Mouse (Mus musculus) hindbrain, embryonic 13.5 days (tissue): ENCODE data around the gene 1700020D05Rik. TPM values are rescaled to one million over a fixed set of nuclear protein-coding genes. Genes with fewer than 3 reads are reported as not detected.
A peak's percentile ranks its signal among the peaks of the same experiment; 100 is the strongest.

Experiments used
- ATAC-seq: fragments of 200-750 bp; cut with Nextera tagmentation; 2 replicates; pipeline ENCODE4 v1.8.0; 2017; ENCODE audit warnings: moderate TSS enrichment; ENCODE audit not compliant: low FRiP score
- H3K27ac ChIP-seq: fragments of 300-500 bp; sonication (generic); 2 replicates; pipeline ENCODE4 v1.5.1; 2015; ENCODE audit warnings: inconsistent platforms, mild to moderate bottlenecking, moderate library complexity
- H3K27me3 ChIP-seq: fragments of 300-500 bp; sonication (generic); 2 replicates; pipeline ENCODE4 v1.6.1; 2015; ENCODE audit warnings: mild to moderate bottlenecking, inconsistent platforms
- H3K36me3 ChIP-seq: fragments of 300-500 bp; sonication (generic); 2 replicates; pipeline ENCODE4 v1.6.1; 2015; ENCODE audit warnings: mild to moderate bottlenecking, inconsistent platforms
- H3K4me1 ChIP-seq: fragments of 300-500 bp; sonication (generic); replicated peaks from 2 replicates; pipeline ENCODE4 v1.6.1; 2015; ENCODE audit warnings: inconsistent platforms
- H3K4me2 ChIP-seq: fragments of 300-500 bp; sonication (generic); 2 replicates; pipeline ENCODE4 v1.6.1; 2015; ENCODE audit warnings: inconsistent platforms, mild to moderate bottlenecking, moderate library complexity
- H3K4me3 ChIP-seq: fragments of 300-500 bp; sonication (generic); 2 replicates; pipeline ENCODE4 v1.5.1; 2015; ENCODE audit warnings: mild to moderate bottlenecking, inconsistent platforms
- H3K9ac ChIP-seq: fragments of 300-500 bp; sonication (generic); 2 replicates; pipeline ENCODE4 v1.6.1; 2015; ENCODE audit warnings: mild to moderate bottlenecking, inconsistent platforms
- H3K9me3 ChIP-seq: fragments of 300-500 bp; sonication (generic); 2 replicates; pipeline ENCODE4 v1.6.1; 2016; ENCODE audit warnings: inconsistent platforms
- WGBS: fragments of 180-500 bp; shearing (Covaris S2); methylation state at CpG from one replicate; pipeline ENCODE4 v1.1.7; 2015; 5-methylcytosine and 5-hydroxymethylcytosine counted together
- polyA plus RNA-seq: library from polyadenylated mRNA; unstranded; fragments of >200 nt; fragmentation: Nextera tagmentation; extraction: Ambion mirVana; gene quantifications from 2 replicates; pipeline ENCODE4 v1.2.1, GENCODE M21; 2015

1700020D05Rik gene
- polyA plus RNA-seq, 1 experiment from 2014 or later, result not detected

DNA sequence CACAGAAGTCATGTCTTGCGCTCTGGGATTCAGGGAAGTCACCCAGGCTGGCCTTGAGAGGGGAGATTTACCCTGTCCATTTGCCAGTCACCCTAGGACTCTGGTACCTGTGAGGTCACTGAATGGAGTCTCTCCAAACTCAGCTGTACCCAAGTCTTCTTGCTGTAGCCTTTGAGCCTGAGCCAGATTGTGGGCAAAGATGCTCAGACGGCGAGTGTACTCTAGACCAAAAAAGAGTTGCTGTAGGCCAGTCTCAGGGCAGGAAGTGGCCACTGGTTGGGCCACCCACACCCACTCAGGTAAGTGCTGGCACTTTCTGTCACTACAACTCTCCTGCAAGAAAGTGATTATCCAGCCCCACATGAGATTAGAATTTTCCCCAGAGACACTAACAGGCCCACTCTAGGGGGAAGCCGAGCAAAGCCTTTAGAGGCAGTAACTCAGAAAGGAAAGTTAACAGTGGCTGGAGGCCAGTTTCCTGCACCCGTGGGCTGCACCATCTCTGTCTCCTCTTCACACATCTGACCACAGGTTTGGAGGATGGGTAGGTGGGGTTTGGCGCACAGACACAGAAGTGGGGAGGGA, 36.6 kb downstream of the 1700020D05Rik start:
- Histone ChIP-seq H3K4me2 (no peak overlapping the region), H3K36me3 (peaks cover 64% of the 10 kb centered on the region), H3K9ac (no peak overlapping the region), H3K27ac (no peak overlapping the region), H3K4me3 (no peak overlapping the region), H3K4me1 (peaks cover 26% of the 10 kb centered on the region), H3K9me3 (no peaks in the 10 kb centered on the region), H3K27me3 (no peaks in the 10 kb centered on the region)
- no peak for ATAC-seq
- 93% methylated on average over 6 of the region's 6 CpGs for WGBS

DNA sequence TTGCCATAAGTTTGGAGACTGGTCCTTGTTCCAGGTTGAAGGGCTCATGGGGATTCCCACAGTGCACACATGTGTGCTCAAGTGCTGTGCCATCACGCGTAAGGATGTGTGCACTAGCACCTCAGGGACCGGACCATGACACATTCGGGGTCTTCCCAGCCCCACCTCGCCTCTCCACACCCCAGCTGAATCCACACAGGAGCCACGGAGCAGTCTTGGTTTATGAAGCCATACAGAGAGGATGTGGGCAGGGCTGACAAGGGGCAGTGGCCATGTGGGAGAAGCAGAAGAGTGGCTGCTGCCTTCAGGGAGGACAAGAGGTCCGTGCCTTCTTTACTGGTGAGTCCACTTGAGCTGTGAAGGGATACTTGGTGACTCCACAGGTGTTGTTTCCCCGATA, 38.5 kb downstream of the 1700020D05Rik start:
- no peaks in the 10 kb centered on the region for H3K27me3 ChIP-seq
- no peak for ATAC-seq
- H3K9ac ChIP-seq, result peak overlapping the region; percentile 76; the same call in 1 of the 2 replicates
- H3K27ac ChIP-seq, result no peak overlapping the region
- H3K4me3 ChIP-seq, result no peak overlapping the region
- H3K4me1 ChIP-seq, result peaks cover 36% of the 10 kb centered on the region
- H3K4me2 ChIP-seq, result no peak overlapping the region; the same call in 1 of the 2 replicates
- WGBS, result 95% methylated on average over 8 of the region's 8 CpGs
- peaks cover 64% of the 10 kb centered on the region for H3K36me3 ChIP-seq
- H3K9me3 ChIP-seq, result no peaks in the 10 kb centered on the region

DNA sequence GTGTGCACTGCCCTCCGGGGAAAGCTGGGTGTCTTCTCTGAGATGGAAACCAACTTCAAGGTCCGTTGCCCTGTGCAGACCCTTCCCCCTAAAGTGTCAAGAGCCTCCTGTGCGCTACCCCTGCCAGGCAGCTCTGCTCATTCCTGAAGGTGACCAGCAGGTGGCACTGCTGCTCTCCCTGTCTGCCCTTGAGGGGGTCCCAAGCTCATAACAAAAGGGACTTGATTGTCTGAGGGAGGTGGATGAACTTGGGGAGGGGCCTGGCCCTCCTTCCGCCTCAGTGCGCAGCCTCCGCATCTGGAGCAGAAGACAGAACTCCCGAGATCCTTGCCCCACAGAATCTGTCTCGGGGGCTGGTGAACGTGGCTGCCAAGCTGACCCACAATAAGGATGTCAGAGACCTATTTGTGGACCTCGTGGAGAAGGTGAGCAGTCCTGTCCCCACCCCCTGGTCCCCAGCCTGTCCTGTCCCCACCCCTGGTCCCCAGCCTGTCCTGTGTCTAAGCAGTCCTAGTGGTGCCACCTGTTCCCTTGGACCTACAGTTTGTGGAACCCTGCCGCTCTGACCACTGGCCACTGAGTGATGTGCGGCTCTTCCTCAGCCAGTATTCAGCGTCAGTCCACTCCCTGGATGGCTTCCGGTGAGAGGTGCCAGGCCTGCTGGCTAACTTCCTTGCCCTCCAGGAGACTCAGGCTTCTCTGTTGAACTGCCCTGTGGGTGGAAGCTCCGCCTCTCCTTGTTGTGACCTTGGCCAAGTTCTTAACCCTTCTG, 39.6 kb downstream of the 1700020D05Rik start:
- Histone ChIP-seq H3K27ac (peak overlapping the region; percentile 74), H3K4me1 (peaks cover 40% of the 10 kb centered on the region), H3K9me3 (no peaks in the 10 kb centered on the region), H3K36me3 (peaks cover 64% of the 10 kb centered on the region), H3K27me3 (peaks cover 5% of the 10 kb centered on the region), H3K4me2 (peak overlapping the region; percentile 60), H3K4me3 (peak overlapping the region; percentile 37), H3K9ac (peak overlapping the region; percentile 76)
- WGBS, result 38% methylated on average over 15 of the region's 15 CpGs
- ATAC-seq, result peak; percentile 43

DNA sequence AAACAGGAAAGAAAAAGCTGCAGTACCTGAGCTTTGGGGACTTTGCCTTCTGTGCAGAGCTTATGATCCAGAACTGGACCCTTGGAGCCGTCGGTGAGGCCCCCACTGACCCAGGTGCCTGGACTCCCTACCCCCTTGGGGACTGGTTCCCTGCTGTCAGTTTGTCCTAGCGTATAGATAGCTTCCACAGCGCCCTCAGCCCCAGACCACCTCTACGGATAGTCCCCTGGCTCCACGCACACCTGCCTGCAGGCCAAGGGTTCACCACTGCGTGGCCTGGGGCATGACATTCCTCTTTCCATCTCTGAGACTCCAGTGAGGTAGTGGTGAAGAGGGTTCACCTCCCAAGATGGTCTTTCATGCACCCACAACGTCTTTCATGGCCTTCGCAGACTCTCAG, 40.4 kb downstream of the 1700020D05Rik start:
- Histone ChIP-seq H3K27ac (no peak overlapping the region; the same call in 1 of the 2 replicates), H3K9me3 (no peaks in the 10 kb centered on the region), H3K4me1 (peaks cover 41% of the 10 kb centered on the region), H3K36me3 (peaks cover 61% of the 10 kb centered on the region), H3K4me2 (no peak overlapping the region), H3K4me3 (no peak overlapping the region; the same call in 1 of the 2 replicates), H3K27me3 (peaks cover 11% of the 10 kb centered on the region), H3K9ac (no peak overlapping the region)
- ATAC-seq, result no peak
- 89% methylated on average over 9 of the region's 9 CpGs for WGBS

DNA sequence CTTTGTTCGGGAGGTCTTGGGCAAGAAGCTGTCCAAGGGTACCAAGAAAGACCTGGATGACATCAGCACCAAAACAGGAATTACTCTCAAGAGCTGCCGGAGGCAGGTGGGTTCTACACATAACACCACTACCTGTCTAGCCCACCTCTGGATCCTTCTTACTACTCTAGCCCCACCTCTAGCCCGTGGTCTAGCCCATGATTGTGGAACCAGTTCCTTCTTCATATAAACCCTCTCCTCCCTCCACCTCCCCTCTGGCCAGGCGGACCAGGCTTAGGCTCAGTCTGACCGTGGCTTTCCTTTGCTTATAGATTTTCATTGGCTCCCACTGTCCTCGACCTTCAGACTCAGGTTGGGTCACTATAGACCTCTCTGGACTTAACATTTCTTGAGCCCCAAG, 42.2 kb downstream of the 1700020D05Rik start:
- WGBS, result 87% methylated on average over 6 of the region's 6 CpGs
- peaks cover 50% of the 10 kb centered on the region for H3K4me1 ChIP-seq

DNA sequence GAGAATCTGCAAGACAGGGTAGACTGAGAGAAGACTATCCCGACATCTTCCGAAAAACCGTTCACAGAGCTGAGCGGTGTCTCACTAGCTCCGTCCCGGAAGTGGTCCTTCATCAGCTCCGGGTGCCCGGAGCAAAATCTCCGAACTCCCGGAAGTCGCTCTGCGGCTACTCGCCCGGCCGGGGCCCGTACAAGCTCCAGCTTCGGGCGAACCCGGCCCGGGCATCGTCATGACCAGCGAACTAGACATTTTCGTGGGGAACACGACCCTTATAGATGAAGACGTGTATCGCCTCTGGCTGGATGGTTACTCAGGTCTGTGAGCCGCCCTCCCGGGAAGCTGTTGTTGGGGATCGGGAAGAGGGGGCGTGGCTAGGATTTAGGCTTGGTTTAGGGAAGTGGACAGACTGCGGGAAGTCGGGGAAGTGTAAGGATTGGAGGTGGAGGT, 43.1 kb downstream of the 1700020D05Rik start, which contains the start of gene Fibp:
Fibp (plus strand) TSS at position 151 of the 447 bp plus-strand sequence.
- 0% methylated on average over 32 of the region's 32 CpGs for WGBS
- H3K4me3 ChIP-seq, result peak within 1 kb of the TSS; percentile 75
- H3K4me2 ChIP-seq, result peak within 1 kb of the TSS; percentile 95
- H3K9me3 ChIP-seq, result no peaks in the 10 kb centered on the region
- H3K4me1 ChIP-seq, result peaks cover 60% of the 10 kb centered on the region
- peak; percentile 52 for ATAC-seq
- peaks cover 11% of the 10 kb centered on the region for H3K27me3 ChIP-seq
- peaks cover 34% of the 10 kb centered on the region for H3K36me3 ChIP-seq
- peak within 1 kb of the TSS; percentile 84 for H3K27ac ChIP-seq
- peak within 1 kb of the TSS; percentile 84 for H3K9ac ChIP-seq

More for the DNA sequence above, 42.2 kb downstream of the 1700020D05Rik start:
- Histone ChIP-seq H3K9ac (peak overlapping the region; percentile 84), H3K27me3 (peaks cover 11% of the 10 kb centered on the region), H3K36me3 (peaks cover 43% of the 10 kb centered on the region), H3K4me2 (peak overlapping the region; percentile 95), H3K4me3 (peak overlapping the region; percentile 75), H3K27ac (no peak overlapping the region), H3K9me3 (no peaks in the 10 kb centered on the region)
- no peak for ATAC-seq

DNA sequence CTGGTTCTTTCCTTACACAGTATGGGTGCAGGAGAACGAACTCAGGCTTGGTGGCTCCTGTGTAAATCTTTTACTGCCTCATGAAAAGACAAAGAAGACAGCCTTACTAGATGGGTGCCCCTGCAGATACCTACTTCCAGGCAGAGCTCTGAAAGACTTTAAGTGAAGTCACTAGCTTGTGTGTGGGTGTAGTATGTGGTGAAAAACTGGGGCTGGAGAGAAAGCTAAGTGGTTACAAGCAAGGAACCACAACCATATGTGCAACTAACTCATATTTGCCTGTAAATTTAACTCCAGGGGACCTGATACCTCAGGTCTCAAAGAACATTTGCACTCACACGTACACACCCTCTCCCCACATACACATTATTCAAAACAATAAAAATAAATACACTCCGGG, 43.7 kb downstream of the 1700020D05Rik start:
- H3K9me3 ChIP-seq, result no peaks in the 10 kb centered on the region
- peak overlapping the region; percentile 84 for H3K27ac ChIP-seq
- peak overlapping the region; percentile 84 for H3K9ac ChIP-seq
- peaks cover 11% of the 10 kb centered on the region for H3K27me3 ChIP-seq
- H3K4me2 ChIP-seq, result peak overlapping the region; percentile 95
- peaks cover 28% of the 10 kb centered on the region for H3K36me3 ChIP-seq
- ATAC-seq, result no peak
- 26% methylated on average over 3 of the region's 3 CpGs for WGBS
- peaks cover 62% of the 10 kb centered on the region for H3K4me1 ChIP-seq
- peak overlapping the region; percentile 75 for H3K4me3 ChIP-seq

DNA sequence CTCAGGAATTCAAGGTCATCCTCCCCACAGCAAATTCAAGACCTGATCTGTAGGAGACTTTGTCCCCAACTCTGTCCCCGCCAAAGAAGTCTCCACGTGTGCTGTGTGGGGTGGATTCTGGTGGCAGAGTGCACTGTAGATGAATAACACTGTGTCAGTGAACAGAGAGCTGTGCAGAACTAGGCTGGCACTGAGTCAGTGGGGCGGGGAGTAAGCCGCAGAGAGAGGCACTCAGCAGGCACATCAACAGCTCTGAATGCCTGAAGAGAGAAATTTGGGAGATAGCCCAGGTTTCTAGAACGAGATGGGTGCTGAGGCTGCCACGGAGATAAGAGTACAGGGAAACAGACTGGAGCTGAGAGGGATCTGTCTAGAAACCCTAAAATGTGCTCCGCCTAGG, 44.6 kb downstream of the 1700020D05Rik start:
- Histone ChIP-seq H3K27ac (no peak overlapping the region), H3K9ac (no peak overlapping the region), H3K9me3 (no peaks in the 10 kb centered on the region), H3K4me1 (peaks cover 61% of the 10 kb centered on the region), H3K4me2 (no peak overlapping the region), H3K36me3 (peaks cover 25% of the 10 kb centered on the region), H3K4me3 (no peak overlapping the region), H3K27me3 (peaks cover 11% of the 10 kb centered on the region)
- WGBS, result 70% methylated on average over 7 of the region's 7 CpGs
- no peak for ATAC-seq

DNA sequence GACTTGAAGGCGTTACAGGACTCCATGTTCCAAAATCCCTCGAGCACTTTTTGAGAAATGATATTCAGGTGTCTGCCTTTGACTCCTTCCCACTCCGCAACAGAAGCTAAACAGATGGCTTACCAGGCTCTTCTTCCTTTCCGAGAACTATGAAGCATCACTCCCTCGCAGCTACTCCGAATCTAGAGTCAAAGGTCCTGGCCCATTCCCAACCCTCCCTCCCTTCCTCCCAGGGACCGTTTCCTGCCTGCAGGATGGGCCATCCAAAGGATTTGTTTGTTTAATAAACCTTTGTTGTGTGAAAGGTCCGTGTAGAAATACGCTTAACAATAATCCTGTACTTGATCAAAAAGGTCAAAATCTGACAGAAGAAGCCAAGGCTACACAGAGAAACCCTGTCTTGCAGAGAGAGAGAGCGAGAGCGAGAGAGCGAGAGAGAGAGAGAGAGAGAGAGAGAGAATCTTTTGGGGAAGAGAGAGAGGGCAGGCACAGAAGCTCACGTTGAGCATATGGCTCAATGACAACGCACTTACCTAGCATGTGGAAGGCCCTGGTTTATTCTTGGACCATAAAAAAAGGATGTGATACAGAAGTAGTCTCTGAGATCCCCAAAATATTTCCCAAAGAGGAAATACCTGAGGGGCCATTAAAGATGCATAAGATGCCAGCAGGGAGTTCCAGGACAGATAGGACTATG, 45.7 kb downstream of the 1700020D05Rik start, which contains the start of gene Ccdc85b:
Ccdc85b (minus strand) TSS at position 149 of the 697 bp plus-strand sequence.
- Histone ChIP-seq H3K27ac (peak within 1 kb of the TSS; percentile 99), H3K4me3 (peak within 1 kb of the TSS; percentile 77), H3K36me3 (peaks cover 17% of the 10 kb centered on the region), H3K9ac (peak within 1 kb of the TSS; percentile 95), H3K4me2 (peak within 1 kb of the TSS; percentile 96), H3K9me3 (no peaks in the 10 kb centered on the region), H3K27me3 (peaks cover 11% of the 10 kb centered on the region), H3K4me1 (peaks cover 53% of the 10 kb centered on the region)
- peak; percentile 3 for ATAC-seq
- WGBS, result 17% methylated on average over 14 of the region's 14 CpGs

DNA sequence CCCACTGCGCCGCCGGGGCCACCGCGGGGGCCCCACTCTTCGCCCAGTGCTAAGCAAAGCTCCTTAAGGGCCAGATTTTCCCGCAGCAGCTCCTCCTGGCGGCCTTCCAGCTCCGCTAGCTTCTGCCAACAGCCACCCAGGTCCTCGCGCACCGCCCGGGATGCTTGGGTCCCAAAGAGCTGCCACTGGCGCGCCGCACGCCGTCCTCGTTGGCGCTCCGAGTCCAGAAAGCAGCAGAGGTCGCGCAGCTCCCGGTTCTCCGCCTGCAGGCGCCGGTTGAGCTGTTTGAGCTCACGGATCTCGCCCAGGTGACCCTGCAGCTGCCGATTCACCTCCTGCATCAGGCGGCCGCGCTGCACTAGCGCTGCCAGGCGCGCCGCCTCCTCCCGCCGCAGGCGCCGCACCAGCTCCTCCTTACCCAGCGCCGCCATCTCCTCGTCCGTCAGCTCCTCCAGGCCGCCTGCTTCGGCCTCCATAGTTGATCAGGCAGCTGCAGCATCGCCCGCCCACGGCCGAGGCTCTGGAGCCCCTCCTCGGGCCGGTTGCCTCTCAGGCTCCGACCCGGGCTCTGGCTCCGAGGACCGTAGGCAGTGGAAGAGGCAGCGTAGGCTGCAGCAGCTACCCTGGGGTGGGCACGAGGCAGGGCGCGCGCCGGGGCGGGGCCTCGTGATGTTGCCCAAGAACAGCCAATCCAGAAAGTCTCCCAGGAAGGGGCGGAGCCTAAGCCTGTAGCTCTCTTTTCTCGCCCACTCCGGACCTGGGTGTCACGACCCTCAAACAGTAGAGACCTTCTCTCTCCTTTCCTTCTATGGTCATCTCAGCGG, 46.5 kb downstream of the 1700020D05Rik start:
- H3K36me3 ChIP-seq, result peaks cover 10% of the 10 kb centered on the region
- H3K4me1 ChIP-seq, result peaks cover 53% of the 10 kb centered on the region
- H3K9ac ChIP-seq, result peak overlapping the region; percentile 95
- H3K27ac ChIP-seq, result peak overlapping the region; percentile 99
- peaks cover 11% of the 10 kb centered on the region for H3K27me3 ChIP-seq
- H3K4me2 ChIP-seq, result peak overlapping the region; percentile 96
- peak; percentile 88 for ATAC-seq
- H3K9me3 ChIP-seq, result no peaks in the 10 kb centered on the region
- WGBS, result under 1% methylated on average over 68 of the region's 70 CpGs
- peak overlapping the region; percentile 77 for H3K4me3 ChIP-seq

DNA sequence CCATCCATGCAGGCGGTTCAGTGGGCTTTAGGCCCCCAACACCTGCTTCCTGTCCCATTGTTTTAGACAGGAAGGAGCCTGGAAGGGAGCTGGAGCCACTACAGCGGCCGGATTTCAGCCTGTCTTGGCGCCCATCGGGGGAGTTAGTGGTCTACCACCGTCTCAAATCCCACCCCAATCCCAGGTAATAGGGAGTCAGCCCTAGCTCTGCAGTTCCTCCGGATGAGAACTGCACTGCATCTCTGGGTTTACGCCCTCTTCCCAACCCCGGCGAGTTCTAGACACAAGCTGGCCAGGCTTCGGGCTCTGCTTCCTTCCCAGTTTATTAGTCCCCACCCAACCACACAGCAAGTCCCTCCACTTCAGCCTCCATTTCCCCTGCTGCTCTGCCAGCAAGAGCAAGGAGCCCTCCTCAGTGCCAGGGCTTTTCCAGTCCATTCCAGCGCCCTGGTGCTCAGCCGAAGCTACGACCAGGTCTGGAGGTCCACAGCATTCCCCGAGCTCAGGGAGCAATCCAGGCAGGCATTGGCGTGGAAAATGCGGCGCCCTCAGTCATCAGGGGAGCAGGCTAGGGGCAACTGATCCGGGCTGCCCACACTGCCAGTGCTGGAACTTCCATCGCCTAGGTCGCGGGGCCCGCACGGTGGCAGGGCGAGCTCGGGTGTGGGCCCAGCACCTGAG, 47.2 kb downstream of the 1700020D05Rik start:
- no peaks in the 10 kb centered on the region for H3K9me3 ChIP-seq
- H3K36me3 ChIP-seq, result peaks cover 9% of the 10 kb centered on the region
- H3K4me1 ChIP-seq, result peaks cover 45% of the 10 kb centered on the region
- peak overlapping the region; percentile 96 for H3K4me2 ChIP-seq
- H3K9ac ChIP-seq, result peak overlapping the region; percentile 95
- peaks cover 19% of the 10 kb centered on the region for H3K27me3 ChIP-seq
- H3K4me3 ChIP-seq, result peak overlapping the region; percentile 77
- 5% methylated on average over 26 of the region's 26 CpGs for WGBS
- peak; percentile 9; the same call in 1 of the 2 replicates for ATAC-seq
- peak overlapping the region; percentile 99 for H3K27ac ChIP-seq
